In genomic region chr17:29053841-29054240, GRCm38 (mm10) we compare ENCODE assay signal across 8 mouse cellular contexts. TPM values are rescaled to one million over a fixed set of nuclear protein-coding genes. Genes with fewer than 3 reads are reported as not detected.
DNase-seq lines count a peak whose midpoint lies in the region; ATAC-seq and TF ChIP-seq lines count a peak whose summit lies in the region.

No protein-coding gene starts in this region.

- no peaks in the 10 kb centered on the region for H3K36me3 ChIP-seq in intestine, embryonic 16.5 days (ENCODE audit: control insufficient read depth, insufficient read depth, low read length)
- no peaks in the 10 kb centered on the region for H3K36me3 ChIP-seq in forebrain, embryonic 13.5 days (ENCODE audit: poor library complexity, severe bottlenecking)

- H3K4me2 ChIP-seq in intestine, embryonic 16.5 days (ENCODE audit: low read depth, low read length) = no peak overlapping the region
- no peak overlapping the region for H3K4me2 ChIP-seq in forebrain, embryonic 13.5 days

- peak overlapping the region; percentile 37; the same call in 1 of the 2 replicates for H3K9ac ChIP-seq in intestine, embryonic 16.5 days (ENCODE audit: low read depth, low read length)
- no peak overlapping the region for H3K9ac ChIP-seq in forebrain, embryonic 13.5 days

- 25% methylated on average over 7 of the region's 7 CpGs for WGBS in intestine, embryonic 16.5 days
- WGBS in forebrain, embryonic 13.5 days = 83% methylated on average over 7 of the region's 7 CpGs

- peak; percentile 60 to 75 for DNase-seq in cerebellum, postnatal 10 days
- no peak for DNase-seq in cerebellum, postnatal 36 days
- peak; percentile 86 for DNase-seq in lung, postnatal 25 days (ENCODE audit: low spot score)

- H3K27ac ChIP-seq in bone marrow macrophage, adult 2 months (ENCODE audit: insufficient read depth, low read depth, low read length) = peak overlapping the region; percentile 57
- H3K27ac ChIP-seq in intestine, embryonic 16.5 days (ENCODE audit: low read length) = peak overlapping the region; percentile 40
- no peak overlapping the region for H3K27ac ChIP-seq in forebrain, embryonic 13.5 days

- no peak for ATAC-seq in intestine, embryonic 16.5 days
- ATAC-seq in erythroblast, adult 5-6 weeks (replicated peaks; ENCODE audit: low FRiP score, poor library complexity, severe bottlenecking) = no peak
- ATAC-seq in forebrain, embryonic 13.5 days = no peak
- ATAC-seq in activated CD4-positive, CD25-positive, alpha-beta regulatory T cell, adult 4 months = no peak

- H3K4me3 ChIP-seq in bone marrow macrophage, adult 2 months (ENCODE audit: insufficient read depth, low read length) = no peak overlapping the region
- no peak overlapping the region for H3K4me3 ChIP-seq in intestine, embryonic 16.5 days (ENCODE audit: low read length)
- no peak overlapping the region for H3K4me3 ChIP-seq in forebrain, embryonic 13.5 days

- H3K9me3 ChIP-seq in intestine, embryonic 16.5 days (ENCODE audit: control insufficient read depth, low read length) = no peaks in the 10 kb centered on the region
- no peaks in the 10 kb centered on the region for H3K9me3 ChIP-seq in forebrain, embryonic 13.5 days (replicated peaks)

- no peak for TF ChIP-seq CTCF in bone marrow macrophage, adult 2 months (IDR thresholded peaks at IDR 0.05; ENCODE audit: low read depth, low read length)

- no peak for TF ChIP-seq POLR2A in bone marrow macrophage, adult 2 months (IDR thresholded peaks at IDR 0.05; ENCODE audit: borderline replicate concordance, low read depth, low read length)

- H3K4me1 ChIP-seq in bone marrow macrophage, adult 2 months (ENCODE audit: control insufficient read depth, insufficient read depth, low read length) = peaks cover 24% of the 10 kb centered on the region
- peaks cover 41% of the 10 kb centered on the region for H3K4me1 ChIP-seq in intestine, embryonic 16.5 days (ENCODE audit: control insufficient read depth, insufficient read depth, low read length)
- peaks cover 15% of the 10 kb centered on the region for H3K4me1 ChIP-seq in forebrain, embryonic 13.5 days

- no peaks in the 10 kb centered on the region for H3K27me3 ChIP-seq in intestine, embryonic 16.5 days (replicated peaks; ENCODE audit: control insufficient read depth, insufficient read depth, low read length)
- H3K27me3 ChIP-seq in forebrain, embryonic 13.5 days = no peaks in the 10 kb centered on the region

RNA-seq across cellular contexts. Expression of gene Srsf3, which starts 21.4 kb away (rescaled TPM):
- polyA plus RNA-seq in bone marrow macrophage, adult 2 months (2012; ENCODE audit: insufficient read depth, insufficient read length, missing spikeins) = 151 and 170 TPM in 2 replicates
- 393 and 451 TPM in 2 replicates for polyA plus RNA-seq in intestine, embryonic 16.5 days (2015; fragmentation: Nextera tagmentation; extraction: Ambion mirVana)
- total RNA-seq in erythroblast, adult 5-6 weeks (2015; ENCODE audit: low replicate concordance) = 154 and 174 TPM in 2 replicates
- 208 and 211 TPM in 2 replicates for total RNA-seq in erythroblast, adult 5-6 weeks (2017; ENCODE audit: low replicate concordance)
- 751 and 753 TPM in 2 replicates for polyA plus RNA-seq in forebrain, embryonic 13.5 days (2015; fragmentation: Nextera tagmentation; extraction: Ambion mirVana)
- 100 to 1,000 TPM; 265 to 364 TPM for polyA plus RNA-seq in activated CD4-positive, CD25-positive, alpha-beta regulatory T cell, adult 4 months (2017; shearing (Covaris generic))

RNA-seq across cellular contexts. Expression of gene Cdkn1a, which starts 36.9 kb away (rescaled TPM):
- 189 and 197 TPM in 2 replicates for polyA plus RNA-seq in bone marrow macrophage, adult 2 months (2012; ENCODE audit: insufficient read depth, insufficient read length, missing spikeins)
- polyA plus RNA-seq in intestine, embryonic 16.5 days (2015; fragmentation: Nextera tagmentation; extraction: Ambion mirVana) = 107 and 114 TPM in 2 replicates
- 0.63 and 4.6 TPM in 2 replicates for total RNA-seq in erythroblast, adult 5-6 weeks (2015; ENCODE audit: low replicate concordance)
- total RNA-seq in erythroblast, adult 5-6 weeks (2017; ENCODE audit: low replicate concordance) = 0.34 and 0.42 TPM in 2 replicates
- polyA plus RNA-seq in forebrain, embryonic 13.5 days (2015; fragmentation: Nextera tagmentation; extraction: Ambion mirVana) = 29.3 and 38.6 TPM in 2 replicates
- polyA plus RNA-seq in activated CD4-positive, CD25-positive, alpha-beta regulatory T cell, adult 4 months (2017; shearing (Covaris generic)) = 10 to 100 TPM in 1 of 2 experiments, 1 to 10 TPM in 1; 7.5 to 12.1 TPM

RNA-seq across cellular contexts. Expression of gene Stk38, which starts 46.0 kb away (rescaled TPM):
- 180 and 183 TPM in 2 replicates for polyA plus RNA-seq in bone marrow macrophage, adult 2 months (2012; ENCODE audit: insufficient read depth, insufficient read length, missing spikeins)
- 98.3 and 104 TPM in 2 replicates for polyA plus RNA-seq in intestine, embryonic 16.5 days (2015; fragmentation: Nextera tagmentation; extraction: Ambion mirVana)
- 34.9 and 93.6 TPM in 2 replicates for total RNA-seq in erythroblast, adult 5-6 weeks (2015; ENCODE audit: low replicate concordance)
- total RNA-seq in erythroblast, adult 5-6 weeks (2017; ENCODE audit: low replicate concordance) = 47.2 and 57.4 TPM in 2 replicates
- polyA plus RNA-seq in forebrain, embryonic 13.5 days (2015; fragmentation: Nextera tagmentation; extraction: Ambion mirVana) = 128 and 136 TPM in 2 replicates
- 100 to 1,000 TPM; 196 to 222 TPM for polyA plus RNA-seq in activated CD4-positive, CD25-positive, alpha-beta regulatory T cell, adult 4 months (2017; shearing (Covaris generic))

Comparison
In these comparisons a context has a peak if more than half of its experiments do, and no peak if none do; other contexts are left out.
1. DNase-seq: peak in cerebellum, postnatal 10 days (2 of 2) and lung, postnatal 25 days (single experiment); none in cerebellum, postnatal 36 days (0 of 2).